Mouse (Mus musculus) midbrain, embryonic 14.5 days (tissue): ENCODE measurements at regions not wholly inside any gene's neighbourhood (a gene's known extent, or its start where the extent isn't known, plus 50 kb on each side); places are given as distances from the start of the nearest gene placed in this dataset.
"Not testable (repeated sequence)": the region's sequence is repeated elsewhere in the genome, so short reads cannot be mapped to it uniquely, and the experiment has no call there.

Source experiments
- ATAC-seq: fragments of 200-750 bp; cut with Nextera tagmentation; 2 replicates; pipeline ENCODE4 v1.8.0; 2017; ENCODE audit warnings: moderate number of reproducible peaks, moderate library complexity; ENCODE audit not compliant: low FRiP score, low TSS enrichment
- DNase-seq: peaks from one replicate; pipeline ENCODE4 v3.0.0-alpha.2; 2015
- H3K27ac ChIP-seq: fragments of 300-500 bp; sonication (generic); replicated peaks from 2 replicates; pipeline ENCODE4 v1.5.1; 2014; ENCODE audit warnings: mild to moderate bottlenecking, low read depth, low read length, moderate library complexity
- H3K27me3 ChIP-seq: fragments of 300-500 bp; sonication (generic); 2 replicates; pipeline ENCODE4 v1.6.1; 2014; ENCODE audit warnings: low read length, control low read depth, mixed read lengths; ENCODE audit not compliant: control insufficient read depth, insufficient read depth
- H3K36me3 ChIP-seq: fragments of 300-500 bp; sonication (generic); 2 replicates; pipeline ENCODE4 v1.6.1; 2014; ENCODE audit warnings: low read length, control low read depth; ENCODE audit not compliant: control insufficient read depth, insufficient read depth
- H3K4me1 ChIP-seq: fragments of 300-500 bp; sonication (generic); 2 replicates; pipeline ENCODE4 v1.6.1; 2014; ENCODE audit warnings: mild to moderate bottlenecking, antibody characterized with exemption, low read length, control low read depth; ENCODE audit not compliant: control insufficient read depth, insufficient read depth
- H3K4me2 ChIP-seq: fragments of 300-500 bp; sonication (generic); 2 replicates; pipeline ENCODE4 v1.6.1; 2014; ENCODE audit warnings: mild to moderate bottlenecking, low read length, moderate library complexity
- H3K4me3 ChIP-seq: fragments of 300-500 bp; sonication (generic); replicated peaks from 2 replicates; pipeline ENCODE4 v1.5.1; 2014; ENCODE audit warnings: low read depth, low read length
- H3K9ac ChIP-seq: fragments of 300-500 bp; sonication (generic); replicated peaks from 2 replicates; pipeline ENCODE4 v1.6.1; 2014; ENCODE audit warnings: mild to moderate bottlenecking, low read length, moderate library complexity
- H3K9me3 ChIP-seq: fragments of 300-500 bp; sonication (generic); 2 replicates; pipeline ENCODE4 v1.6.1; 2016; ENCODE audit warnings: low read length, control low read depth, mixed read lengths; ENCODE audit not compliant: control insufficient read depth
- WGBS: fragments of 180-500 bp; shearing (Covaris S2); extraction: QIAGEN DNeasy Blood & Tissue Kit; methylation state at CpG from one replicate; pipeline ENCODE4 v1.1.7; 2014; 5-methylcytosine and 5-hydroxymethylcytosine counted together

DNA sequence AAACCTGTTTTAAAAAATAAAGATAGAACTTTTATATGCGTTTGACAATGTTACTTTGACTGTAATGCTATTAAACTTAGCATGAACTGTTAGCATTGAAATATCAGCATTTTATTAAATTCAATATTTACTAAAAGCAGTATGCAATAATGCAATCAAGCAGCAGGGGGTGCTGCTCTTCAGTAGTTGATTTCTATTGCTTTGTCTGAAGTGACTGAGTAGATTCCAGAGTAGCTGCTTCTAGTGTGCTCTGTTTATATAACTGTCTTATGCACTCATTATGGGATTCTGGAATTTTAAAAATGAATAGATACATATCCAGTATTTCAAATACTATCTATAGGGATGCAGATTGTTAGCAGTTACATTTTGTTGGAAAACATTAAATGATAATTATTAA, 146.2 kb downstream of the Gm28710 start:
- Histone ChIP-seq H3K9me3 (no peaks in the 10 kb centered on the region), H3K27ac (no peak overlapping the region), H3K4me2 (no peak overlapping the region), H3K27me3 (no peaks in the 10 kb centered on the region), H3K9ac (no peak overlapping the region), H3K4me3 (no peak overlapping the region), H3K36me3 (no peaks in the 10 kb centered on the region), H3K4me1 (no peaks in the 10 kb centered on the region)
- ATAC-seq (peak; percentile 46), DNase-seq (peak; percentile 86)
- WGBS, result 65% methylated on average over 1 of the region's 1 CpGs

GRCm38 (mm10) chr5:16947430-16947829, 155.8 kb downstream of the Gm28710 start:
- 33% methylated on average over 1 of the region's 1 CpGs for WGBS
- H3K9ac ChIP-seq, result no peak overlapping the region
- no peak overlapping the region for H3K4me3 ChIP-seq
- no peak overlapping the region for H3K27ac ChIP-seq
- no peaks in the 10 kb centered on the region for H3K36me3 ChIP-seq
- peak; percentile 80 for DNase-seq
- H3K4me2 ChIP-seq, result no peak overlapping the region
- H3K9me3 ChIP-seq, result no peaks in the 10 kb centered on the region
- no peaks in the 10 kb centered on the region for H3K4me1 ChIP-seq
- ATAC-seq, result peak; percentile 40; the same call in 1 of the 2 replicates
- H3K27me3 ChIP-seq, result no peaks in the 10 kb centered on the region

- Histone ChIP-seq H3K27ac (no peak overlapping the region), H3K4me1 (no peaks in the 10 kb centered on the region), H3K36me3 (no peaks in the 10 kb centered on the region), H3K9me3 (no peaks in the 10 kb centered on the region), H3K4me2 (no peak overlapping the region), H3K9ac (no peak overlapping the region), H3K4me3 (no peak overlapping the region), H3K27me3 (no peaks in the 10 kb centered on the region)
- ATAC-seq (no peak), DNase-seq (no peak)
- WGBS, result 80% methylated on average over 4 of the region's 4 CpGs
Measured at GRCm38 (mm10) chr5:16967735-16968134, 176.1 kb downstream of the Gm28710 start.

DNA sequence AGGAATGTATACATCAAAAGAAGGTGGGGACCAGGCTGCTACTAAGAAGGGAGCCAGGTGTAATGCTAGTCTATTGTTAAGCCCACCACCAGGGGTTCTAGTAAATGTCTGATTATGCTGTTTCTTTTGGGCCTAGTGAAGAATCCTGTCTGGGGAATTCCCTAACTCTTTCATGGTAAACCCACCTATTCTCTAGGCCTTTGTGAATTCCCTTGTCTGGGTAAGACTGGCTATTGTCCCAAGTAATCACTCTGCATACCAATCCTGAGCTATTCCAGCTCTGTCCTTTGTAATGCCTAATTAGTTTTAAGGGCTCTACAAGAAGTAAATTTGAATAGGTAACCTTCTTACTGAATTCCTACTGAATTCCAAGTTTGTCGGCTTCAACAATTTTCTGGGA, 177.2 kb downstream of the Gm28710 start:
- DNase-seq, H3K4me3 ChIP-seq, H3K4me2 ChIP-seq, H3K27ac ChIP-seq, H3K4me1 ChIP-seq, H3K9ac ChIP-seq, H3K36me3 ChIP-seq, H3K9me3 ChIP-seq, ATAC-seq, H3K27me3 ChIP-seq: not testable (repeated sequence)
- 21% methylated on average over 1 of the region's 1 CpGs for WGBS

GRCm38 (mm10) chr5:16973206-16973896, 181.7 kb downstream of the Gm28710 start:
- Histone ChIP-seq H3K27me3 (no peaks in the 10 kb centered on the region), H3K27ac (no peak overlapping the region), H3K9me3 (no peaks in the 10 kb centered on the region), H3K4me2 (no peak overlapping the region), H3K4me1 (no peaks in the 10 kb centered on the region), H3K36me3 (no peaks in the 10 kb centered on the region), H3K4me3 (no peak overlapping the region), H3K9ac (no peak overlapping the region)
- WGBS, result 93% methylated on average over 1 of the region's 1 CpGs
- ATAC-seq, result no peak
- no peak for DNase-seq

DNA sequence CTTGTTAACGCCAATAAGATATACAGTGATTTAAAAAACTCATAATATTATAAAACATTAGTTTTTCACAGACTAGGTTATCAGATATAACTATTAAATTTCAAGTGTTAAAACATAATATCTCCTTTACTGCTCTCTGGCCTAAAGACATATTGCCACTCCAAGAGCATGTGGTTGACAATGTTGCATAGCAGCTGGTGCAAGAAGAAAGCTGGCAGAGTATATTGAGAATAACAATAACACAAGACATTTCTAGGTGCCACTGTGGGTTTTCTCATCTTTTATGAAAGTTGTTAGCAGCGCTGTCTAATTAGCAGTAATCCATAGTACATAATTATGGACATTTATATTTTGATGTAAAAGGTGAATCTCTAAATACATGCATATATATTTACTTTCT, 184.4 kb downstream of the Gm28710 start:
- Histone ChIP-seq H3K27me3 (no peaks in the 10 kb centered on the region), H3K36me3 (no peaks in the 10 kb centered on the region), H3K27ac (no peak overlapping the region), H3K9ac (no peak overlapping the region), H3K4me3 (no peak overlapping the region), H3K4me2 (no peak overlapping the region), H3K4me1 (no peaks in the 10 kb centered on the region), H3K9me3 (no peaks in the 10 kb centered on the region)
- DNase-seq (no peak), ATAC-seq (no peak)
- 93% methylated on average over 2 of the region's 2 CpGs for WGBS

- Histone ChIP-seq H3K9me3 (no peaks in the 10 kb centered on the region), H3K4me2 (no peak overlapping the region), H3K27me3 (no peaks in the 10 kb centered on the region), H3K36me3 (no peaks in the 10 kb centered on the region), H3K27ac (no peak overlapping the region), H3K4me1 (no peaks in the 10 kb centered on the region), H3K4me3 (no peak overlapping the region), H3K9ac (no peak overlapping the region)
- DNase-seq (no peak), ATAC-seq (no peak)
- 90% methylated on average over 2 of the region's 2 CpGs for WGBS
Measured at GRCm38 (mm10) chr5:16984877-16985276, 193.3 kb downstream of the Gm28710 start.

- Histone ChIP-seq H3K4me1 (no peaks in the 10 kb centered on the region), H3K4me3 (no peak overlapping the region), H3K4me2 (no peak overlapping the region), H3K27ac (no peak overlapping the region), H3K36me3 (no peaks in the 10 kb centered on the region), H3K9me3 (no peaks in the 10 kb centered on the region), H3K27me3 (no peaks in the 10 kb centered on the region), H3K9ac (no peak overlapping the region)
- ATAC-seq (no peak), DNase-seq (no peak)
- WGBS, result 74% methylated on average over 1 of the region's 1 CpGs
Measured at GRCm38 (mm10) chr5:16991518-16991917, 199.9 kb downstream of the Gm28710 start.

DNA sequence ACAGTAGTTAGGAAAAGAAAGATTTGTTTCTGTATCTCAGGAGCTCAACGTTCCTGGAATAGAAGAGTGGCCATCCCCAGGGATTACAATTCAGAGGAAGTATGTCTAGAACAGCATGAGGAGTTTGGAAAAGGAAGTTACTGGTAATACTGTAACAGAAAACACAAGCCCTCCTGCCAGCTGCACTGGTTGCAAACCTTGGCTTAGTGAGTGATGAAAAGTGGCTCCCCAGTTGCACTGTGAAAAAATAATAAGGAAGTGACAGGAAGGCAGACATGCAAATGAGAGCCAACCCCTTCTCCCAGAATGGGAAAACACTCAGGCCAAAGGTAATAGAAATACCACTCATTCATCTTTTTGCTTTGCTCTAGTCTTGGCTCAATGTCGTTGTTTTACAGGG, 207.6 kb downstream of the Gm28710 start:
- DNase-seq (no peak), ATAC-seq (no peak)
- Histone ChIP-seq H3K27me3 (no peaks in the 10 kb centered on the region), H3K9ac (no peak overlapping the region), H3K4me3 (no peak overlapping the region), H3K36me3 (no peaks in the 10 kb centered on the region), H3K4me1 (no peaks in the 10 kb centered on the region), H3K9me3 (no peaks in the 10 kb centered on the region), H3K27ac (no peak overlapping the region), H3K4me2 (no peak overlapping the region)
- 61% methylated on average over 2 of the region's 2 CpGs for WGBS
